Mouse (Mus musculus) ES-CJ7 (cell line): ENCODE measurements at regions not wholly inside any gene's neighbourhood (a gene's known extent, or its start where the extent isn't known, plus 50 kb on each side); places are given as distances from the start of the nearest gene placed in this dataset.

ENCODE experiments used
- DNase-seq: peaks from one replicate; pipeline ENCODE4 v3.0.0; 2011; ENCODE audit warnings: low read depth, low spot score

- DNase-seq: no peak
Observed at GRCm38 (mm10) chr3:19368998-19369397, 259.5 kb downstream of the 1700064H15Rik start.

GRCm38 (mm10) chr3:19367761-19368160 lies 260.7 kb downstream of the 1700064H15Rik start:
- no peak for DNase-seq
